Mouse (Mus musculus) hindbrain, embryonic 10.5 days (tissue): ENCODE data around the gene Snrpf. TPM values are rescaled to one million over a fixed set of nuclear protein-coding genes. Genes with fewer than 3 reads are reported as not detected.

Source experiments
- DNase-seq: peaks from one replicate; pipeline ENCODE4 v3.0.0-alpha.2; 2017; ENCODE audit warnings: low spot score
- H3K27ac ChIP-seq: fragments of 300-500 bp; sonication (generic); 2 replicates; pipeline ENCODE4 v1.5.1; 2016; ENCODE audit warnings: mild to moderate bottlenecking, moderate library complexity
- H3K27me3 ChIP-seq: fragments of 300-500 bp; sonication (generic); 2 replicates; pipeline ENCODE4 v1.6.1; 2016; ENCODE audit warnings: mild to moderate bottlenecking; ENCODE audit not compliant: poor library complexity, insufficient read depth, severe bottlenecking
- H3K36me3 ChIP-seq: fragments of 300-500 bp; sonication (generic); 2 replicates; pipeline ENCODE4 v1.6.1; 2016; ENCODE audit warnings: mild to moderate bottlenecking, moderate library complexity
- H3K4me1 ChIP-seq: fragments of 300-500 bp; sonication (generic); replicated peaks from 2 replicates; pipeline ENCODE4 v1.6.1; 2016; ENCODE audit warnings: mild to moderate bottlenecking
- H3K4me3 ChIP-seq: fragments of 300-500 bp; sonication (generic); 2 replicates; pipeline ENCODE4 v1.5.1; 2016; ENCODE audit warnings: mild to moderate bottlenecking, moderate library complexity
- H3K9me3 ChIP-seq: fragments of 300-500 bp; sonication (generic); 2 replicates; pipeline ENCODE4 v1.6.1; 2016; ENCODE audit warnings: mild to moderate bottlenecking, moderate library complexity
- WGBS: fragments of 180-500 bp; shearing (Covaris S2); methylation state at CpG from one replicate; pipeline ENCODE4 v1.1.7; 2016; 5-methylcytosine and 5-hydroxymethylcytosine counted together
- polyA plus RNA-seq: library from polyadenylated mRNA; unstranded; fragments of >200 nt; fragmentation: Nextera tagmentation; extraction: Ambion mirVana; gene quantifications from 2 replicates; pipeline ENCODE4 v1.2.1, GENCODE M21; 2016

Snrpf gene
- 163 and 183 TPM in 2 replicates for polyA plus RNA-seq

DNA sequence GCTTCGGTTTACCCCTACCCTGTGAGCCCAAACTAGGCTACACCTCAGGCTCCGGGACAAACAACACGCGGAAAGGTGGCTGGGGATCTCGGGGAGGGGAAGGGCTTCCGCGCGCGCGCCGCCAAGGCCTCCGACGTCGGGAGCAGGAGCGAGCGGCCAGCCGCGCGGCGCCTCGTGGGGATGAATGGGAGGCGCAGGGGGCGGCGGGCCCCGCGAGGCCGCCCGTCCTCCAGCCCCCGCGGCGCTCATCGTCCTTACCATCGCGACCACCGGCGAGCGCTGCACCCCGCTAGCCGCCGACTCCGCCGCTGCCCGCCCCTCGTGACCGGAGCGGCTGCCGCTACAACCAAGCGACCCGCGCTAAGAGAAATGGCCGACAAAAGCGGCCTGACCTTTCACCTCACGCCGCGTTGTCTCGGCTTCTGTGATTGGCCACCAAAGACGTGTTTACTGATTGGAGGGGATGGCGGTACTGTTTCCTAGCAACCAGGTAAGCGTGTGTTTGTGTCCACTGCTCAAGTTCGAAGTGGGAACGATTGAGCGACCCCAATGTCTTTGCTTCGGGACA, at the start of gene Snrpf:
Gene Snrpf, minus strand, starts transcription at position 426 of the 568 bp plus-strand sequence.
- H3K4me1 ChIP-seq = peaks cover 18% of the 10 kb centered on the region
- H3K9me3 ChIP-seq = no peaks in the 10 kb centered on the region
- H3K27me3 ChIP-seq = no peaks in the 10 kb centered on the region
- DNase-seq = peak; percentile 94
- WGBS = under 1% methylated on average over 63 of the region's 63 CpGs
- H3K36me3 ChIP-seq = peaks cover 36% of the 10 kb centered on the region
- peak within 1 kb of the TSS; percentile 97 for H3K27ac ChIP-seq
- H3K4me3 ChIP-seq = peak within 1 kb of the TSS; percentile 87

DNA sequence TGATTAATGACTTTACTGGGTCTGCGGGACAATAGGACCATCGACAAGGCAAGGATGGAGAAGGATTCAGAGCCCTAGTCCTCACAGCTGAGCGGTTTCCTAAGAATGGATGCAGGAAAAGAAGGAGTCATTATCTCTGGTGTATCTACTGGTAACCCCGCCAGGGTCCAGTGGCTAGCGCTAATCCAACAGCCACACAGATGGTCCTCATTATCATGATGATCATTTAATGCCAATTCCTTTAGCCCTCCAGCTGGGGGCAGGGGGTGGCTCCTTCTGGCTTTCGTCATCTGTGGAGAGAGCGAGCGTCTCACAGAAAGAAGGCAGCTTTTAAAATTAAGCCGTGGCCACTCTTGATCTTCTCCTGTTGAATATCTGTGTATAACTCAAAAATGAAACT, 46.4 kb upstream of the Snrpf start:
- peaks cover 11% of the 10 kb centered on the region for H3K4me1 ChIP-seq
- peaks cover 34% of the 10 kb centered on the region for H3K27me3 ChIP-seq
- no peaks in the 10 kb centered on the region for H3K36me3 ChIP-seq
- 37% methylated on average over 9 of the region's 9 CpGs for WGBS
- H3K9me3 ChIP-seq = 0 out of 2 replicates have a peak, but pooled peaks cover under 1% of the 10 kb centered on the region
- H3K4me3 ChIP-seq = no peak overlapping the region
- no peak overlapping the region for H3K27ac ChIP-seq
- DNase-seq = peak; percentile 48

DNA sequence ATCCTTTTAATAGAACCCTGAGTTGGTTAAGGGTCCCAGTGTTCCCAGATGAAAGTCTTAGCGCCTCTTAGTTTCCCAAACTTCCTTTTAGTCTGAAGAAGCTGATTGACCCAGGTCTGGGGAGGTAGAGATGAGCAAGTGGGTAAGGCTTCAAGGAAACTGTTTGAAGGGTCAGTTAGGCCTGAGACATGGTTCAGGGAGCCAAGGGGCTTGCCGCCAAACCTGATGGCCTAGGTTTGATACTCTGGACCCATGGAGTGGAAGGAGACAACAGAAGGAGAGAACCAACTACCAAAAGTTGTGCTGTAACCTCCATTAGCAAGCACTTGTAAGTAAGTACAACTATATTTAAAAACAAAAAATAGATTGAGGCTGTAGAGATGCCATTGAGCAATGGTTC, 44.5 kb upstream of the Snrpf start:
- DNase-seq = no peak
- Histone ChIP-seq H3K36me3 (no peaks in the 10 kb centered on the region), H3K27me3 (peaks cover 14% of the 10 kb centered on the region), H3K4me3 (no peak overlapping the region), H3K9me3 (0 out of 2 replicates have a peak, but pooled peaks cover 3% of the 10 kb centered on the region), H3K4me1 (peaks cover 4% of the 10 kb centered on the region; the same call in 1 of the 2 replicates), H3K27ac (no peak overlapping the region)
- WGBS = 94% methylated on average over 2 of the region's 2 CpGs

DNA sequence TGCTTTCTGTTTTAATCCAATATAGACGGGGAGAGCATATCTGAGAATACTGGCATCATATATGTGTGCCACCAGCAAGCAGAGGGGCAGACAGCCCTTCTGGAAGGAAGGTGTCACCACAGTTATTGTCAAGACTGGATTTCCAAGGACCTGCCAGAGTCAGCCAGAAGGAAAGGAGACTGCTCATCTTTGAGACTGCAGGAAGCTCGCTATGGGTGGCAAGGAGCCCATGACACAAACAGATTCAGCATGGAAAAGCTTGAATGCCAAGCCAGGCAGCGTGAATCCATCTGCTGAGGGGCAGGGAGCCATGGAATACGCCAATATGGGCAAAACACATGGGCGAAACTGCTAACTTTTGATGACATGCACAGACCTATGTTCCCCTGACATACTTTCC, 44.1 kb upstream of the Snrpf start:
- Histone ChIP-seq H3K4me3 (no peak overlapping the region), H3K27ac (no peak overlapping the region), H3K9me3 (0 out of 2 replicates have a peak, but pooled peaks cover 3% of the 10 kb centered on the region), H3K27me3 (peaks cover 10% of the 10 kb centered on the region), H3K4me1 (peaks cover 4% of the 10 kb centered on the region; the same call in 1 of the 2 replicates), H3K36me3 (no peaks in the 10 kb centered on the region)
- DNase-seq = no peak
- WGBS = 85% methylated on average over 5 of the region's 5 CpGs

DNA sequence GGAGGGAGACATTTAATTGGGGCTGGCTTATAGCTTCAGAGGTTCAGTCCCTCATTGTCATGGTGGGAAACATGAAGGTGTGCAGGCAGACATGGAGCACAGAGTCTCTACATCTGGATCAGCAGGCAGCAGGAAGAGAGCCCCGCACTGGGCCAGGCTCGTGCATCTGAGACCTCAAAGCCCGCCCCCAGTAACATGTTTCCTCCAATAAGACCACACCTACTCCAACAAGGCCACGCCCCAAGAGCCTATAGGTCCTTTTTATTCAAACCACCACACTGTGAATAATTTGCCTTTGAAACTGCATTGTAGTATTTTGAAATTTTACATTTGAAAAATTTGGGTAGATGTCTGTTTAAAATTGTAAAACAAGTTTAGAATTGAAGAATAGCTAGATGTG, 42.6 kb upstream of the Snrpf start:
- no peak overlapping the region for H3K4me3 ChIP-seq
- H3K36me3 ChIP-seq = no peaks in the 10 kb centered on the region
- H3K27me3 ChIP-seq = no peaks in the 10 kb centered on the region
- DNase-seq = no peak
- H3K27ac ChIP-seq = no peak overlapping the region
- H3K9me3 ChIP-seq = 0 out of 2 replicates have a peak, but pooled peaks cover 3% of the 10 kb centered on the region
- 78% methylated on average over 4 of the region's 4 CpGs for WGBS
- H3K4me1 ChIP-seq = peaks cover 4% of the 10 kb centered on the region; the same call in 1 of the 2 replicates

DNA sequence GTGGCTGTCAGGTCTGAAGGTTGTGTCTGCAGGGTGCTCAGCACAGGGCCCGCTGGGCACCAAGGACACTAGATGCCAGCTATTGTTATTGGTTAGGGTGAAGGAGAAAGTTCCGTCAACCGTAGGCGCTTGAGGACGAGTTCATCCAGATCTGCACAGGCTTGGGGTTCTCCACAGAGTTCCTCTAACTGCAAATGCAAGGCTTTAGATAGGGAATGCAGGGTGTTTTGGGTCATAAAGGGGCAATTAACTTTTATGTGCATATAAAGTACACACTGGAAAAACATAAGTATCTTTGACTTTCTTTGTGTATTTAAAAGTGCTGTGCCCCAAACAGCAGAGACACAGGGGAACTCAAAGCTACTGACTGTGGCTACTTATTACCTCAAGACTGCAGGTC, 40.8 kb upstream of the Snrpf start:
- no peaks in the 10 kb centered on the region for H3K4me1 ChIP-seq
- H3K9me3 ChIP-seq = 0 out of 2 replicates have a peak, but pooled peaks cover 3% of the 10 kb centered on the region
- no peaks in the 10 kb centered on the region for H3K27me3 ChIP-seq
- 93% methylated on average over 5 of the region's 5 CpGs for WGBS
- no peak overlapping the region for H3K27ac ChIP-seq
- DNase-seq = no peak
- no peaks in the 10 kb centered on the region for H3K36me3 ChIP-seq
- no peak overlapping the region for H3K4me3 ChIP-seq

DNA sequence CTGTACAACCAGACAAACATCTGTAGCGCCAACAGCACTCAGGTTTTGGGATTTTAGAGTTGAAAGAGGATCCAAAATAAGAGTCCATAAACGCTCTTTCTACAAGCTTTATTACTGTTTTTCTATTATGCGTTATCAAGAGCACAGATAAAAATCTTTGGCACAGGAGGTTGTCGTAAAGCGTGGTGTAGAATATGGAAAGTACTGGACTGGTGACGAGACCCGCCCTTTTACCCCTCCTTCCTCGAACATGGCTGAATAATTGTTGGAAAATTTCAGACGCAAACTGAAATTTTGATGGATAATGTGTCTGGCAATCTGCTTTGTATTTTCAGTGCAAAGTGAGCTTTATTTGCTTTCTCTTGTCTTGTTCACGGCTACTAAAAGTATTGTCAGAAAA, 34.6 kb upstream of the Snrpf start:
- H3K27ac ChIP-seq = no peak overlapping the region
- WGBS = 85% methylated on average over 10 of the region's 10 CpGs
- DNase-seq = no peak
- H3K4me1 ChIP-seq = peaks cover 8% of the 10 kb centered on the region; the same call in 1 of the 2 replicates
- H3K4me3 ChIP-seq = no peak overlapping the region
- no peaks in the 10 kb centered on the region for H3K9me3 ChIP-seq
- no peaks in the 10 kb centered on the region for H3K36me3 ChIP-seq
- H3K27me3 ChIP-seq = no peaks in the 10 kb centered on the region

DNA sequence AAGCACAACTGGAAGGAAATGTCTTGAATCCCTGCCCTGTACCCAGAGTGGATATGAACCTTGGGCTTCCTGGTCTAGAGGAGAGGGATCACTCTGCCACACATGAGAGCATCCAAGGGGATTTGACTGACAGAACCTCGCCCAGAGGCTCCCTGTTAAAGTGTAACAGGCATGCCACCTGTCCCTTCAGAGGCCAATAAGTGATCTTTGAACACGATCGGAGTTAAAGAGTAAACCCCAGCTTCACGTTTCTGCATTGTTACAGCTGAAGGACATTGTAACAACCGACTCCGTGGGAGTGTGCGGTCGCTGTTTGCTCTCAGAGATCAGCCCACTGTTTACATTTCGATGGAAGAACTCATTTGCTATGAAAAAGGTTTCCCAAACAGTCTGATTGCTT, 34.2 kb upstream of the Snrpf start:
- no peaks in the 10 kb centered on the region for H3K9me3 ChIP-seq
- no peak for DNase-seq
- no peaks in the 10 kb centered on the region for H3K36me3 ChIP-seq
- no peaks in the 10 kb centered on the region for H3K27me3 ChIP-seq
- H3K4me3 ChIP-seq = no peak overlapping the region
- WGBS = 62% methylated on average over 9 of the region's 9 CpGs
- H3K4me1 ChIP-seq = peaks cover 8% of the 10 kb centered on the region; the same call in 1 of the 2 replicates
- no peak overlapping the region for H3K27ac ChIP-seq

DNA sequence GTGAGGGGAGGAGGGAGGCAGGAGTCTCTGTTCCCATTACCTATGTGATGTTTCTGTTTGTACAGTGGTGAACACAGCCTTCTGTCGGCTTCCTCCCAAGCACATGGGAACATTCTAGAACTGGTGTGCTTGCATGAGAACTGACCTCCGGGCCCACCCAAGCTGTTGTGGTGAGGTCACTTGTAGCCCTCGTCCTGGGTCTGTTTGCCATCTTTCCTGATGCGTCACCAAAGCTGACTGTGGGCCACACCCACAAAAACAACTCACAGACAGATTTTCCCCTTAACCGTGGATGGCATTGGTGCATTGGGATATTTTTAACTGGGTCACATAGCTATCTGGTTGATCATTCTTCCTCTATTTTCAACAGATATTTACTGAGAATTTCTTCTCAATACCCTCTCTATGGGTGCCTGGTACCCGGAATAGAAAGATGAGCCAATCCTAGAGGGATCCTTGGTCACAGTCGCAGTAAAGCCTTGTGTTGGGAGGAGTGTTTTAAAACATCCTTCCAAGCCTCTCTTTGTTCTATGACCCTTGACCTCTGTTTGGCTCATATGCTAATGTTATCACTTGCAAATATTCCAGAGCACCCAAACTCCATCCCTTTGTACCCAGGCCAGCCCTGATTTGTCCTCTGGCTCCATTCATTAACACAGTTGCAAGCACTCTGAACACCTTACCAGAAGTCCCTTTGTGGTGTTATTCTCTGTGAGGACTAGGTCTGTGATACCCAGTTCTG, 31.1 kb upstream of the Snrpf start:
- Histone ChIP-seq H3K27me3 (no peaks in the 10 kb centered on the region), H3K4me1 (peaks cover 8% of the 10 kb centered on the region; the same call in 1 of the 2 replicates), H3K9me3 (no peaks in the 10 kb centered on the region), H3K27ac (no peak overlapping the region), H3K36me3 (no peaks in the 10 kb centered on the region), H3K4me3 (no peak overlapping the region)
- 70% methylated on average over 7 of the region's 7 CpGs for WGBS
- DNase-seq = no peak

DNA sequence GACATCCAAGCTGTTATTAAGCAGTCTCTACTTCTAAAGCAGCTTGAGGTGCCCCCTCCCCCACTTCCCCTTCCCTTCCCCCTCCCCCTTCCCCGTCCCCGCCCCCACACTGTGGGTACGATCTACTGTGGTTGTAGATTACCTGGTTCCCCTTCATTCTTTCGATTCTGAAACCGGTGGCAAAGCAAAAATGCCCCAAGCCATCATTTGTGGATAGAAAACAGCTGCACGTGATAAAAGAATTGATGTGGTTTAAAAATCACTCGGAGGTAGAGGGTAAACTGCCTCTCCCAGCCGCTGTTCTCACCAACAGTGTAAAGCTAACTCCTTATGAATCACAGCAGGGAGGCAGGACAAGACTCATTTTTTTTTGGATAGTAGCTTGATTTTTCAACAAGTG, 25.3 kb upstream of the Snrpf start:
- no peak for DNase-seq
- Histone ChIP-seq H3K27me3 (no peaks in the 10 kb centered on the region), H3K27ac (no peak overlapping the region), H3K36me3 (no peaks in the 10 kb centered on the region), H3K9me3 (no peaks in the 10 kb centered on the region), H3K4me3 (no peak overlapping the region), H3K4me1 (no peaks in the 10 kb centered on the region)
- WGBS = 86% methylated on average over 8 of the region's 8 CpGs

DNA sequence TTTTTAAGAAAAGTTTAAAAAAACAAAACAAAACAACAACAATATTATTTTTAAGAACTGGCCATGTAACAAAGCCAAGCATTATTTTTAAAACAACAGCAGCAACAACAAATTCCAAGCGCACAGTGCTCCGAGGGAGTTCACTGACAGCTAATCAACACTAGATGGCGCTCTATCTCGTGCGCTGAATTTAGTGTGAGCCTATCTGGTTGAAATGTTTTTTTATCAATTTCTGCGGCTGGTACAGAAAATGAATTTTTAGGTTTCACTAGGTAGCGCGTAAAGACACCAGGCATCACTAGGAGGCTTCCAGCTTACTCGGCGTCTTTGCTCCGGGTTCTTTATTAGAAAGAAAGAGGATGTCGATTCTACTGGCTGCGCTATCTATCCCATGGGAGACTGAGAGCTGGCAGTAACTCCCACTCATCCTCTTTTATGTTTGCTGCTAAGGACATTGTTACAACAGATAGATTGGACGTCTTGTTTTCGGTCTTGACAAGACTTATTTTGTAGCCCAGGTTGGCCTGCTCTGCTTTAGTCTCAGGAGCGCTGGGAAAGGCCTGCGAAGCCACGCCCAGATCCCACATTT, 22.0 kb upstream of the Snrpf start:
- no peaks in the 10 kb centered on the region; the same call in 1 of the 2 replicates for H3K9me3 ChIP-seq
- DNase-seq = peak; percentile 47
- H3K4me1 ChIP-seq = no peaks in the 10 kb centered on the region
- 50% methylated on average over 18 of the region's 18 CpGs for WGBS
- no peaks in the 10 kb centered on the region for H3K27me3 ChIP-seq
- no peak overlapping the region for H3K4me3 ChIP-seq
- no peaks in the 10 kb centered on the region for H3K36me3 ChIP-seq
- no peak overlapping the region for H3K27ac ChIP-seq

DNA sequence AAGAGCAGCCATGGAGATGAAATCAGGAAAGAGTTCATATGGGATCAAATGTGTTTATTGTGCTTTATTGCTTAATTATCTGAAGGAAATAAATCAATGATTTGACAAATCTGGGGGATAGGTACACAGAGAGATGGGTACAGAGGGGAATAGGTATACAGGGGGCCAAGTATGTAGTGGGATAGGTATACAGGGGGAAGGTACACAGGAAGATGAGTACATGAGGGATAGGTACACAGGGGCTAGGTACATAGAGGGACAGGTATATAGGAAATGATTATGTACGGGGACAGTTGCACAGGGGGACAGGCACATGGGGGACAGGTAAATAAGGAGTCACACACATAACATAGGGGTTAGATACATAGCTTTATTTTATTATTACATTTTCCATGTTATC, 21.4 kb upstream of the Snrpf start:
- 97% methylated on average over 1 of the region's 1 CpGs for WGBS

DNA sequence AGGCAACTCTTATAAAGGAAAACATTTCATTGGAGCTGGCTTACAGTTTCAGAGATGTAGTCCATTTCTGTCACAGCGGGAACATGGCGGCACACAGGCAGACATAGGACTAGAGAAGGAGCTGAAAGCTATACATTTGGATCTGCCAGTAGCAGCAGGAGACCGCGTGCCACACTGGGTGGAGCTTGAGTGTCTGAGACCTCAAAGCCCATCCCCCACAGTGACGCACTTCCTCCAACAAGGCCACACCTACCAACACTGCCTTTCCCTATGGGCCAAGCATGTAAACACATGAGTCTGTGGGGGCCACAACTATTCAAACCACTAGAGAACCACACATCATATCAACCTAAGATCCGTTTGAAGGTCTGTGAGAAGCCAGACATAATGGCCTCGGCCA, 19.7 kb upstream of the Snrpf start:
- Histone ChIP-seq H3K4me1 (no peaks in the 10 kb centered on the region), H3K4me3 (no peak overlapping the region), H3K36me3 (no peaks in the 10 kb centered on the region), H3K27ac (no peak overlapping the region), H3K9me3 (no peaks in the 10 kb centered on the region; the same call in 1 of the 2 replicates), H3K27me3 (no peaks in the 10 kb centered on the region)
- 92% methylated on average over 7 of the region's 7 CpGs for WGBS
- no peak for DNase-seq

More for the DNA sequence above, 21.4 kb upstream of the Snrpf start:
- DNase-seq = no peak
- Histone ChIP-seq H3K27ac (no peak overlapping the region), H3K4me3 (no peak overlapping the region), H3K36me3 (no peaks in the 10 kb centered on the region), H3K27me3 (no peaks in the 10 kb centered on the region), H3K9me3 (no peaks in the 10 kb centered on the region; the same call in 1 of the 2 replicates), H3K4me1 (no peaks in the 10 kb centered on the region)
